Mouse (Mus musculus) testis, adult 2 months (tissue): Measurements from ENCODE around the gene Il6ra.

ENCODE experiments used
- CTCF ChIP-seq: fragments of 200-500 bp; IDR thresholded peaks from 2 replicates; pipeline ENCODE4 v1.5.1; 2012; ENCODE audit warnings: low read depth, mild to moderate bottlenecking, inconsistent platforms, low read length, moderate library complexity; ENCODE audit not compliant: control insufficient read depth, insufficient read depth, insufficient replicate concordance
- POLR2A ChIP-seq: fragments of 200-500 bp; IDR thresholded peaks from 2 replicates; pipeline ENCODE4 v1.6.1; 2012; ENCODE audit warnings: low read depth, mild to moderate bottlenecking, inconsistent platforms, low read length, moderate library complexity; ENCODE audit not compliant: control insufficient read depth

DNA sequence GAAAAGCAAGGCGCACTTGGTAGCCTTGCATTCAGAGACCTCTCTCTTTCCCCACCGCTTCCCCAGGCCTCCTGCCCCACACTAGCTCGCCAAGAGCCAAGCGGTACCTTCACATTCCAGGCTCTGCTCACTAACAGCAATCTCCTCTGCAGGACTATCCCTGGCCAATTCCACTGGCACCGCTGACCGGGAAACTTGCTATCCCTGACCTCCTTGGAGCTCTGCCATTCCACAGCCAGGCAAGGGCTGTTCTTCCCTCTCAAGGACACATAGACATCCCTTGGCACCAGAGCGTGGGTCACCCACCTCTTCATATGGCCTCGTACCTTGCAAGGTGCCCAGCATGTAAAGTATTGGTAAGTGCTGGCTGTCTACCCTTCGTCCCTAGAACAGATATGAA is 29.9 kb upstream of the Il6ra start:
- TF ChIP-seq CTCF, result no peak
- TF ChIP-seq POLR2A, result no peak
